Mouse (Mus musculus): ENCODE measurements at regions not wholly inside any gene's neighbourhood (a gene's known extent, or its start where the extent isn't known, plus 50 kb on each side); places are given as distances from the start of the nearest gene placed in this dataset.
A peak's percentile ranks its signal among the peaks of the same experiment; 100 is the strongest.

DNA sequence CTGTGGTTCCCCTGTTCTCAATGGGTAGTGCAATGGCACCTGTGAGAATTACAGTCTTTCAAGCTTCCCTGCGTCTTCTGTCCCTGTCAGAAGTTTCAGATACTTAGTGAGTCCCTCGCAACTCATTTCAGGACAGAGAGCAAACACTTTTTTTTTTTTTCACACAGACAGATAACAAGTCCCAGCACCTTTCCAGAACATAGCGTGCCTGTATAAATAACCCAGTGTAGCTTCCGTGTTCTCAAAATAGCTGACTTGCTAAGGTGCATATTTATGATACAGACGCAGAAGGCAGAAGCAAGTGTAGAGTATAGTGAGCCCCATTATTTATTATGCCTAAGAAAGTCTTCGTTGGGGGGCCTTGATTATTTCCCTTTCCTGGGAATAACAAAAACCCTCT lies 929.4 kb downstream of the Robo2 start:
- Histone ChIP-seq H3K79me2 (ENCODE audit: control insufficient read depth, insufficient read depth, low read length) (no peaks in the 10 kb centered on the region), H3K4me3 (ENCODE audit: insufficient read depth, low read depth, low read length) (no peak overlapping the region), H3K9ac (ENCODE audit: low read depth, low read length) (no peak overlapping the region), H3K27me3 (ENCODE audit: control insufficient read depth, insufficient read depth, low read length) (no peaks in the 10 kb centered on the region), H3K36me3 (ENCODE audit: control insufficient read depth, insufficient read depth, low read length) (no peaks in the 10 kb centered on the region), H3K4me1 (ENCODE audit: control insufficient read depth, insufficient read depth, low read length) (no peaks in the 10 kb centered on the region), H3K27ac (replicated peaks; ENCODE audit: insufficient read depth, low read depth, low read length) (no peak overlapping the region)
- 55% methylated on average over 6 of the region's 6 CpGs for WGBS
- TF ChIP-seq CTCF (IDR thresholded peaks at IDR 0.05; ENCODE audit: low read depth, low read length) (no peak), POLR2A (IDR thresholded peaks at IDR 0.05; ENCODE audit: extremely low read depth, insufficient read depth, low read length) (no peak)
- DNase-seq (ENCODE audit: extremely low read depth, low read depth, low spot score) = no peak

DNA sequence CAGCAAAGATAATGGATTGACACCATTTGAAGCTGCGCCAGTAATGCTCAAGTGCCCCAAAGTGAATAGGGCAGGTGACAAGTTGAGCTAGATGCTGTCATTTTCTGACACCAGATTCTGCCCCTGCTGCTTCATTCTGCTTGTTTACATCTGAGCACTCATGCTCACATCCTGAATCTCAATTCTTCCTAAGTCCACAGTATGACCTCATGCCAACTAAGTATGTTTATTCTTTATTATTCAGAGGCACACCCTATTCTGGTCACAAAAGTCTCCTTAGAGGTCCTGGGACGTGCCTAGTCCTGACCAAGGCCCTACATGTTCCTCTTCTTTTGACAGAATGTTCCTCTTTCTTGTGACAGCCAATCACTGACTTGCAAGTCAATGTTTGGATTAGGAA lies 938.1 kb downstream of the Robo2 start:
- 64% methylated on average over 2 of the region's 2 CpGs for WGBS
- H3K36me3 ChIP-seq (ENCODE audit: control insufficient read depth, insufficient read depth, low read length) = no peaks in the 10 kb centered on the region
- H3K27ac ChIP-seq (replicated peaks; ENCODE audit: insufficient read depth, low read depth, low read length) = no peak overlapping the region
- peak; percentile 2 for DNase-seq (ENCODE audit: extremely low read depth, low read depth, low spot score)
- TF ChIP-seq CTCF (IDR thresholded peaks at IDR 0.05; ENCODE audit: low read depth, low read length) = no peak
- H3K9ac ChIP-seq (ENCODE audit: low read depth, low read length) = no peak overlapping the region
- H3K79me2 ChIP-seq (ENCODE audit: control insufficient read depth, insufficient read depth, low read length) = no peaks in the 10 kb centered on the region
- H3K4me1 ChIP-seq (ENCODE audit: control insufficient read depth, insufficient read depth, low read length) = no peaks in the 10 kb centered on the region
- H3K27me3 ChIP-seq (ENCODE audit: control insufficient read depth, insufficient read depth, low read length) = no peaks in the 10 kb centered on the region
- no peak overlapping the region for H3K4me3 ChIP-seq (ENCODE audit: insufficient read depth, low read depth, low read length)

DNA sequence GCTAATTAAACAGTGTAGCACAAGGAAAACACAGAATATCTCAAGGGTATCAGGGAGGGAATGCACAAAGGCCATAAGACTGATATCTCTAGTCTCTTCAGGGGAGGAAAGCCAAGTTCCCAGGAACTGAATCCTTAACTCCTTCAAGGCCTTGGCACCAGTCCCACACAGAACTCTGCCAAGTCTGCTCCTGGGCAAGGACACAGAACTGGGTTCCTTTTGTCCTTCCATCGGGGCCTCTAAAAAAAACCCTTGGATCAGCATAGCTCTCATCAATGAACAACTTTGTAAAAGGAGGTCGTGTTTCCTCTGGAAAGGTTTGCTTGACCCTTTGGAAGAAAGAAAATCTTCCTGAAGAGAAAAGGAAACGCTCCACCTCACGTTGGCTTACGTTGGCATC lies 940.1 kb downstream of the Robo2 start:
- no peaks in the 10 kb centered on the region for H3K27me3 ChIP-seq (ENCODE audit: control insufficient read depth, insufficient read depth, low read length)
- no peaks in the 10 kb centered on the region for H3K79me2 ChIP-seq (ENCODE audit: control insufficient read depth, insufficient read depth, low read length)
- no peak overlapping the region for H3K4me3 ChIP-seq (ENCODE audit: insufficient read depth, low read depth, low read length)
- H3K9ac ChIP-seq (ENCODE audit: low read depth, low read length) = no peak overlapping the region
- no peaks in the 10 kb centered on the region for H3K4me1 ChIP-seq (ENCODE audit: control insufficient read depth, insufficient read depth, low read length)
- TF ChIP-seq CTCF (IDR thresholded peaks at IDR 0.05; ENCODE audit: low read depth, low read length) = no peak
- TF ChIP-seq POLR2A (IDR thresholded peaks at IDR 0.05; ENCODE audit: extremely low read depth, insufficient read depth, low read length) = no peak
- no peak for DNase-seq (ENCODE audit: extremely low read depth, low read depth, low spot score)
- WGBS = 63% methylated on average over 5 of the region's 5 CpGs
- no peak overlapping the region for H3K27ac ChIP-seq (replicated peaks; ENCODE audit: insufficient read depth, low read depth, low read length)
- H3K36me3 ChIP-seq (ENCODE audit: control insufficient read depth, insufficient read depth, low read length) = no peaks in the 10 kb centered on the region

DNA sequence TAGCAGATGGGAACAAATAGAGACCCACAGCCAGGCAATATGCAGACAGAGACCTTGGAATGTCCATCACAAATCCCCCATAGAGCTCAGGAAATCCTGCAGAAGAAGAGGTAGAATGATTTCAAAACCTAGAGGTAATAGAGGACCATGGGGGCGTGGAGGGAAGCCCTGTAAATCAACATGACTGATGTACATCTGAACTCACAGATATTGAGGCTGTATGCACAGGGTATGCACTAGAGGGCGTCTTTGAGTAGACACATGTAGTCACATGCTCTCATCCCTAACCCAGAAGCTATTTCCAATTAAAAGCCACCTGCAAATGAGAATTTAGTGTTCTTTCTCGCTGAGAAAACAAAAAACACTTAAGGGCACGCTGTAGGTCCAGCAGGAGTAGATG lies 941.1 kb downstream of the Robo2 start:
- Histone ChIP-seq H3K36me3 (ENCODE audit: control insufficient read depth, insufficient read depth, low read length) (no peaks in the 10 kb centered on the region), H3K27me3 (ENCODE audit: control insufficient read depth, insufficient read depth, low read length) (no peaks in the 10 kb centered on the region), H3K4me3 (ENCODE audit: insufficient read depth, low read depth, low read length) (no peak overlapping the region), H3K27ac (replicated peaks; ENCODE audit: insufficient read depth, low read depth, low read length) (no peak overlapping the region), H3K9ac (ENCODE audit: low read depth, low read length) (no peak overlapping the region), H3K79me2 (ENCODE audit: control insufficient read depth, insufficient read depth, low read length) (no peaks in the 10 kb centered on the region), H3K4me1 (ENCODE audit: control insufficient read depth, insufficient read depth, low read length) (no peaks in the 10 kb centered on the region)
- TF ChIP-seq POLR2A (IDR thresholded peaks at IDR 0.05; ENCODE audit: extremely low read depth, insufficient read depth, low read length) = no peak
- no peak for TF ChIP-seq CTCF (IDR thresholded peaks at IDR 0.05; ENCODE audit: low read depth, low read length)
- no peak for DNase-seq (ENCODE audit: extremely low read depth, low read depth, low spot score)
- WGBS = 49% methylated on average over 4 of the region's 4 CpGs

DNA sequence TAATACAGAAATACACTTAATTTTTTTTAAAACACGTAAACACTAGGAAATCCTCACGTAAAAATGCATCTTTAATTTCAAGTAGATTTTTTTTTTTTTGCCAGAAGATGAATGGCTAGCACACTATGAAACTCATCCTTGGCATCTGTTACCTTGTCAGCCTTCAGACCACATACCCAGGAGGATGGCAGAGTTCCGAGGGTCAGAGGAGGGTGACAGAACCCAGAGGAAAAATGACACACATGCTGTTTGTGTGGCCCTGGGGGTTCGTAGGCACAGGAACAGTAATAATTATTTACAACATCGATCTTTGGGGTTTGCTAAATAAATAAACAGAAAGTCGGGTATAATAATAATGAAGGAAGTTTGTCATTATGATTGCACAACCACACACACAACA lies 945.3 kb downstream of the Robo2 start:
- H3K36me3 ChIP-seq (ENCODE audit: control insufficient read depth, insufficient read depth, low read length) = no peaks in the 10 kb centered on the region
- no peaks in the 10 kb centered on the region for H3K4me1 ChIP-seq (ENCODE audit: control insufficient read depth, insufficient read depth, low read length)
- no peak overlapping the region for H3K9ac ChIP-seq (ENCODE audit: low read depth, low read length)
- 81% methylated on average over 6 of the region's 6 CpGs for WGBS
- no peaks in the 10 kb centered on the region for H3K27me3 ChIP-seq (ENCODE audit: control insufficient read depth, insufficient read depth, low read length)
- no peak overlapping the region for H3K4me3 ChIP-seq (ENCODE audit: insufficient read depth, low read depth, low read length)
- H3K79me2 ChIP-seq (ENCODE audit: control insufficient read depth, insufficient read depth, low read length) = no peaks in the 10 kb centered on the region
- no peak for DNase-seq (ENCODE audit: extremely low read depth, low read depth, low spot score)
- no peak overlapping the region for H3K27ac ChIP-seq (replicated peaks; ENCODE audit: insufficient read depth, low read depth, low read length)
- TF ChIP-seq CTCF (IDR thresholded peaks at IDR 0.05; ENCODE audit: low read depth, low read length) = no peak
- no peak for TF ChIP-seq POLR2A (IDR thresholded peaks at IDR 0.05; ENCODE audit: extremely low read depth, insufficient read depth, low read length)

DNA sequence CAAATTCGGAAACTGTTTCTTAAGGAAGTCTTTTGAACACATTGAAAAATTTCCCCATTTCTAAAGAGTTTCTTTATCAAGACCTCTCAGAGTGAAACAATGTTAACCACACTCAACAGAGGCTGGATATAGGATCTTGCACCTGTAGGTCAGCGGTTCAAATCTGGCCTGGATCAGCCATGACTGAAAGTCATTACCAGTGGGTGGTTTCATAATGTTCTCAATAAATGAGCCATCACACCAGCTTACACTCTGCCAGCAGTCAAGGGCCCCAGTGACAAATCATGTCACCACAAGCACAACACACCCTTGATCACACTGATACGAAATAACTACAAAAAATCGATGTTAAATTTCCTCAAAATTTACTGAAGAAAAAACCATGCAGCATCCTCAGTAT lies 949.1 kb downstream of the Robo2 start:
- no peaks in the 10 kb centered on the region for H3K4me1 ChIP-seq (ENCODE audit: control insufficient read depth, insufficient read depth, low read length)
- WGBS = 78% methylated on average over 4 of the region's 4 CpGs

More for the DNA sequence above, 949.1 kb downstream of the Robo2 start:
- no peak for DNase-seq (ENCODE audit: extremely low read depth, low read depth, low spot score)
- Histone ChIP-seq H3K79me2 (ENCODE audit: control insufficient read depth, insufficient read depth, low read length) (no peaks in the 10 kb centered on the region), H3K36me3 (ENCODE audit: control insufficient read depth, insufficient read depth, low read length) (no peaks in the 10 kb centered on the region), H3K9ac (ENCODE audit: low read depth, low read length) (no peak overlapping the region), H3K27me3 (ENCODE audit: control insufficient read depth, insufficient read depth, low read length) (no peaks in the 10 kb centered on the region), H3K27ac (replicated peaks; ENCODE audit: insufficient read depth, low read depth, low read length) (no peak overlapping the region), H3K4me3 (ENCODE audit: insufficient read depth, low read depth, low read length) (no peak overlapping the region)
- no peak for TF ChIP-seq POLR2A (IDR thresholded peaks at IDR 0.05; ENCODE audit: extremely low read depth, insufficient read depth, low read length)

Data from liver, adult 2 months (tissue).